Mouse (Mus musculus) retina, postnatal 7 days (tissue): ENCODE measurements around the gene Cfd.
"Not testable (repeated sequence)": the region's sequence is repeated elsewhere in the genome, so short reads cannot be mapped to it uniquely, and the experiment has no call there.

Experiments used
- DNase-seq: peaks from one replicate; pipeline ENCODE4 v3.0.0-alpha.2; 2012; ENCODE audit warnings: low read depth, low spot score

Cfd gene

DNA sequence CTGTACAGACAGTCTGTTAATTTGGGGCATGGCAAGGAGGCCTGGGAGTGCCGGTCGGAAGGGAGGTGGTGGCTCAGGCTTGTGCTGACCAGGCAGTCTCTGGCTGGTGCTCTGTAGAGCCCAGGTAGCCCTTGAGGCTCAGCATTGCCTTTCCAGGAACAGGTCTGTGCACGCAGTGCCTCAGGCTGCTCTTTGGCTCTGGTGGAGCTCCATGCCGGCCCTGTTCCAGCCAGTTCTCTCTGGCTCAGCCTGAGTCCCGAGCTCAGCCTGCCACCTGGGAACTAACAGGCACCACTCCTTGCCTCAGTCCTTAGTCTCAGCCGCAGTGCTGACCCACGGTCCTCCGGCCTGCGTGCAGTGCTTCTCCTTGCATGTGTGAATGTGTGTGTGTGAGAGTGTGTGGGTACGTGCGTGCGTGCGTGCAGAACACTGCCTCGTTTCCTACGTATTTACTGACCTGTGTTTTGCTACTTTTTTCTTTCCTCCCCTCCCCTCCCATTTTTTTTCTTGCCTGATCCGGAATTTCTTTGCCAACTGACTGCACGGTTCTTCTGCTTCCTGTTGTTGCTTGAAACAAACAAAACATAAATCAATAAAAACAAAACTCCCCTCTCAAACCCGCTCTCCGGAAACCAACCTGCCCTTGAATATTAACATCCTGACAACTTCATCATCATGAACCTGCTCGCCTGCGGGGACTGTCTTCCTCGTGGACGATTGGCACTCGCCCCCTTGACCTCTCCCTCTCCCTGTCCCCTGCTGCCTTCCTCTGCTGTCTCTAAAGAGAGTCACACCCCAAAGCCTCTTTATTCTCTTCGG lies 29.2 kb upstream of the Cfd start:
- DNase-seq: no peak

DNA sequence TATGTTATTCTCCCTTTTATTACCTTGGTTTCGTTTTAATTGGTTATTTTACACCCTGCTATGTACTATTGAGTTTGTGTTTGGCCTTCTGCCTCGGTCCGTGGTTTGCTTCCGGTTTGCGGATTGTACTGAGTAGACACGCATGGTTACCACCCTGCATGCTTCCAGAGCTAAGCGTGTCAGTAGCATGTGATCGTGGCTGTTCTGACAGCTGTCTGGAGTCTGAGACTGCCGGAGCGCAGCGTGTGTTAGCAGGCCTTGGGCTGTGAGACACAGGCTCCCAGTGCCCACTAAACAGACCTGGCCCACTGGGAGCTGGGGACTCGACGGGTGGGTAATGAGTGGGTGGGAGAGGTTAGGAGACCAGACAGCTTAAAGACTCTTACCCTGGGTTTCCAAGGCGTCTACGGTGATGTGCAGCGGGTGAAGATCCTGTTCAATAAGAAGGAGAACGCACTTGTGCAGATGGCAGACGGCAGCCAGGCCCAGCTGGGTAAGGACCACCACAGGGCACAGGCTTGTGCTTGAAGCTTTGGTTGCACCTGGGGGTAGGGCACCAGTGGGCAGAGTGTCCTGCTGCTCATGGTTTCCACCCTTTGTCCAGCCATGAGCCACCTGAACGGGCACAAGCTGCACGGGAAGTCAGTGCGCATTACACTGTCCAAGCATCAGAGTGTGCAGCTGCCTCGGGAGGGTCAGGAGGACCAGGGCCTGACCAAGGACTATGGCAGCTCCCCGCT lies 28.4 kb upstream of the Cfd start:
- DNase-seq: no peak

GRCm38 (mm10) chr10:79862925-79863324 lies 27.7 kb upstream of the Cfd start:
- DNase-seq: no peak

- no peak for DNase-seq
Observed at GRCm38 (mm10) chr10:79864351-79865188, 26.1 kb upstream of the Cfd start.

DNA sequence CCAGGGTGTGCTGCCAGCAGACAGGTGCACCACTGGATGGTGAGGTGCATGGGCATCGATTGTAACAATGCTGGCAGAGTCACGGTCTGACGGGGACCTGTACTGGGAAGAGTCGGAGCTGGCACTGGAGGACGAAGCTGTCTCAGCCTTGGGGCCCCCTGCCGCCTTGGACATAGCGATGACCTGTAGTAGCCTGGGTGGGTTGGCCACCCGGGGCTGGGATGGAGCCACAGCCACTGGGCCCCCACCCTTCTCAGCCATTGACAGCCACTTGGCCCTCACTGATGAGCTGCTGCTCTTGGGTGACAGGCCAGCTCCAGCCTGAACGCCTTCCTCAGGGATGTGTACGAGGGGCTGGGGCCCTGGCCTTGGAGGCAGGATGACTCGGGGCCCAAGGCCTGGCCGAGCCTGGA lies 25.5 kb upstream of the Cfd start:
- DNase-seq: no peak

- DNase-seq: no peak
Observed at GRCm38 (mm10) chr10:79865801-79866295, 24.8 kb upstream of the Cfd start.

GRCm38 (mm10) chr10:79866601-79867000 lies 24.1 kb upstream of the Cfd start:
- DNase-seq: no peak

DNA sequence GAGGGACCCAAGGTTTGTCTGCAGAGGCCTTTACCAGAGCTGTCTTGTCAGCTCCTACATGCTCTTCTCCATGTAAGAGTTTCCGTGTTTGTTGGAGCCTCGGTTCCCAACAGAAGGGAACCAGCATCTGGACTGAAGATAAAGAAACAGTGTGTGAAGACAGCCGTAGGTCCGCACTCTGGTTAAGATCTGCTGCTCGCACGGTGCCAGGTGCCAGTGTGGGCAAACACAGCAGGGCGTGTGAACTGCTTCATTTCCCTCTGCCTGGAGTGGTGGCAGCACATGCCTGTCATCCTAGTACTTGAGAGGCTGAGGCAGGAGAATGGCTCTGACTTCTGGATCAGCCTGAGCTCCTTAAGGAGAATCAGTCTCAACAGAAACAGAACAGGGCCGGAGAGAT lies 18.8 kb upstream of the Cfd start:
- no peak for DNase-seq

- DNase-seq: no peak
Observed at GRCm38 (mm10) chr10:79872862-79873261, 17.8 kb upstream of the Cfd start.

DNA sequence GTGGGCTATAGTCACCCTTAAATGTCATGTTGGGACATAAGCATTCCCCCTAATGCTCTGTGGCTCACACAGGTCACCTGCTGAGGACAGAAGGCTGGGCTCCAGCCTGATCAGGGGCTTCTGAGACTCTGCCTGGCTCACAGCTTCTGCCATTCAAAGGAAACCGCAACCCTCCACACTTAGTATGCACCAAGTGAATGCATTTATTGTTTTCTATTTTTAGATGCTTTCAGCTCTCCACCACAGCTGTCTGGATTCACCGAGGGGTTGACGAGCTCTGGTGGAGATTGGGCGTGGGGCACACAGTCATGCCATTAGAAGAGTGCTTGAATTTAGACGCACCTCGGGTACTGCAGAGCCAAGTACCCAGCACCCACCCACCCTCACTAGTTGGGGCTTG lies 17.3 kb upstream of the Cfd start:
- no peak for DNase-seq

DNA sequence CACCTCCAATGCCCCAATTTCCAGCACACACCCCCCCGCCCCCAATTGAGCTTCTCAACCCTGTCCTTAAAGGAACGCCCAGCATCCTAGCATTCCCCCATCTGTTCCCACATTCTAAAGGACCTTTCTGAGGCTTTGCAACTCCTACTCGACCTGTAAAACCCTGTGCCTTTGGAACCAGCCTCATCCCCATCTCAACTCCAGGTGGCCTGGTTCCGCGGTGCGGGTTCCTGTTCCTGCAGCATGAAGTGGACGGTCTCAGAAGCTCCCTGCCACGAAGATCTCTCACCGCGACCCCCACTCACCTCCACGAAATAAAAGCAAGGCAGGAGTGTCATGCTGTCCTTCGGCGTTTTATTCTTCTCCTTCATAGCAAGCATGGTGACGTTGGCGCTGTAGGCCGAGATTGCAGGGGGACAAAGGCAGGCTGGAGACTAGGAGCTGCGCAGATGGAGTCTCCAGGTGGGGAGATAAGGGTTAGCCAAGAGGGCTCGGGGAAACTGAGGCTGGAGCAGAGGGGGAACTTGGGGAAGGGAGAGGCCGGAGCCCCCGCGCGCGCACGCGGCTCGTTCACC lies 16.9 kb upstream of the Cfd start:
- no peak for DNase-seq

- peak; percentile 67 for DNase-seq
Observed at GRCm38 (mm10) chr10:79874290-79874862, 16.3 kb upstream of the Cfd start, which contains the start of the genes Prtn3 and Plppr3. Gene Prtn3 (plus strand): TSS chr10:79874476. Gene Plppr3 (minus strand): TSS chr10:79874634.

- DNase-seq: no peak
Observed at GRCm38 (mm10) chr10:79877174-79877573, 13.5 kb upstream of the Cfd start.

- no peak for DNase-seq
Observed at GRCm38 (mm10) chr10:79877757-79878156, 12.9 kb upstream of the Cfd start.

DNA sequence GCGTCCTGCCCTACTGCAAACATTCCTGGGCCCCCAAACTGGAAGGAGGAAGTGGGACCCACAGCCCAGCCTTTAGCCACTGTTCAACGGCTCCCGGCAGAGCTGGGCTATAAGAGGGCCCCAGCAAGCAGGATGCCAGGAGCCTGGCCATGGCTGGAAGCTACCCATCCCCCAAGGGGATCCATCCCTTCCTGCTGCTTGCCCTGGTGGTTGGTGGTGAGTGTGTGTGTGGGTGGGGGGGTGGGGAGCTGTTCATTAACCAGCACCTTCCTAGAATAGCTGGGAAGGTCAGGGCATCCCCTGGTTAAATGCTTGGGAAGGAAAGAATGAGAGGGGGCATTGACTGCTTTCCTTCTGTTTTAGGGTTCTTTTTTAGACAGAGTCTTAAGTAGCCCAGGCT lies 11.1 kb upstream of the Cfd start:
- no peak for DNase-seq

GRCm38 (mm10) chr10:79880721-79881120 lies 9.9 kb upstream of the Cfd start:
- no peak for DNase-seq

DNA sequence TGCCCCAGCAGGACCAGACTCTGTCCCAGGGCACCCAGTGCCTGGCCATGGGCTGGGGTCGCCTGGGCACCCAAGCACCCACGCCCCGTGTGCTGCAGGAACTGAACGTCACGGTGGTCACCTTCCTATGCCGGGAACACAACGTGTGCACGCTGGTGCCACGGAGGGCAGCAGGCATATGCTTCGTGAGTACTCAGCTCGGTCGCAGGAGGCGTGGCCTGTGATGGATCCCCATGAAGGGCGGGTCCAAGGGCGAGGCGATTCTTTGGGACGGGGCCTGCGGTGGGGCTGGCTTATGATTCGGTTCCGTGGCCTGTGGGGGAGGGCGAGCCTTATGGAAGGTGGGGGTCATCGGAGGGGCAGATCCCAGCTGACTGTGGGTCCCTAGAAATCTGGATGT lies 8.7 kb upstream of the Cfd start:
- DNase-seq: no peak

DNA sequence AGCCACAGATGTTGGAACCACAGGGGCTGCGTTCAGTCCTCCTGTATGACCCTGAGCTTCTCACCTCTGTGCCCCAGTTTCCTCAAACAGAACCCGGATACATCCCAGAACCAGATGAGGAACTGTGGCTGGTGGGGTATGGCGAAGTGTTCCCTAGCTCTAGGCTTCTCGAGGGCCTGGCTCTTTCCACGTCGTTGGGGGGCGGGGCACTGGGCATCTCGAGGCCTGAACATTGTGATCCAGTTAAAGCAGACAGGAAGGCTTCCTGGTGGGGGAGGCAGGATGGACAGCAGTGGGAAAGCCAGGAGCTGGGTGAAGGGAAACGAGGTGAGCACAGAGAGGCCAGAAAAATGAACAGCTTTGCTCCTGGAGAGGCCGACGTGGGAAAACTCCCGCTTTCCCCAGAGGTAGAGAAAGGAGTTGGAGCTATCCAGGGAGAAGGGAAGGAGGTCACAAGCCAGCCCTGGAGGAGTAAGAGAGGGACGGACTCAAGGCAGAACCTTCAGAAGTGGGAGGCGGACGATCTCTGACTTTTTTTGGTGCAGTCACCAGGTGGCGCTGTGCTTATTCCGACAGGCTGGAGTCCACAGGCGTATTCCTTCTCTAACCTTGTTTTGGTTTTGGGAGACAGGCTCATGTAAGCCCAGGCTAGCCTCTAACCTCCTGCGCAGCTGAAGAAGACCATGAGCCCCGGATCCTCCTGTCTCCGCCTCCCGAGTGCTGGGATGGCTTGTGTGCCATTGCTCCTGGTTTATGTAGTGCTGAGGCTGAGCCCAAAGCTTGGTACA lies 7.2 kb upstream of the Cfd start:
- DNase-seq: peak; percentile 70

- no peak for DNase-seq
Observed at GRCm38 (mm10) chr10:79884446-79884845, 6.2 kb upstream of the Cfd start.

DNA sequence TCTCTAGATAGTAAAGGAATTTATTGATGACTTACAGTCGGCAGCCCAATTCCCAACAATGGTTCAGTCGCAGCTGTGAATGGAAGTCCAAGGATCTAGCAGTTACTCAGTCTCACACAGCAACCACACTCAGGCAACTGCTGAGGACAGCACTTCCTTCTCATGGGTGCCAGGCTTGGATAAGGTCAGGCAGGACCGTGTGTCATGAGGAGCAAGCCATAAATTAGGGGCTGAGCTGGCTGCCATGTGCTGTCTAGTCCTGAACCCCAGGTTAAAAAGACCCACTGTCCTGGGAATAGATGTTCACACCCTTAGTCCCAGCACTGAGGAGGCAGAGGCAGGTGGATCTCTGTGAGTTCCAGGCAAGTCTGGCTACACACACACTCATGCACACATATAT lies 5.7 kb upstream of the Cfd start:
- not testable (repeated sequence) for DNase-seq
